Mouse (Mus musculus): ENCODE results near the gene Top3b. TPM values are rescaled to one million over a fixed set of nuclear protein-coding genes. Genes with fewer than 3 reads are reported as not detected.

The Top3b gene
- 94.1 TPM for total RNA-seq (2023)

GRCm38 (mm10) chr16:16870617-16871331, at the start of gene Top3b, which contains the start of gene Vpreb1:
Top3b (plus strand) TSS chr16:16870736.
Vpreb1 (minus strand) TSS chr16:16870843.

GRCm38 (mm10) chr16:16828757-16829615, 41.5 kb upstream of the Top3b start, which contains the start of gene Spag6l:
Spag6l (minus strand) TSS chr16:16829456.

GRCm38 (mm10) chr16:16863978-16864377, 6.6 kb upstream of the Top3b start, which contains the start of gene Igll1:
Igll1 (minus strand) TSS chr16:16863985.

GRCm38 (mm10) chr16:16896382-16897055, 26.0 kb downstream of the Top3b start, which contains the start of gene Ppm1f:
Ppm1f (plus strand) TSS chr16:16896469.

Other genes starting within 250 kb of the Top3b start
- gene Olfr19, start 194.3 kb upstream of the Top3b start, total RNA-seq (2023) = not detected
- 5.3 TPM for gene Spag6l, start 41.3 kb upstream of the Top3b start, total RNA-seq (2023)
- gene Igll1, start 6.8 kb upstream of the Top3b start, total RNA-seq (2023) = not detected
- gene Vpreb1, start 107 bp downstream of the Top3b start, total RNA-seq (2023) = not detected
- 16.3 TPM for gene Ppm1f, start 25.7 kb downstream of the Top3b start, total RNA-seq (2023)
- 189 TPM for gene Mapk1, start 112.6 kb downstream of the Top3b start, total RNA-seq (2023)
- 0.50 TPM for gene Ypel1, start 199.0 kb downstream of the Top3b start, total RNA-seq (2023)
- gene Ppil2, start 240.5 kb downstream of the Top3b start, total RNA-seq (2023) = 108 TPM

Measured in CD4-positive naive resting alpha-beta T cell, adult 76 days (primary cell).